Mouse (Mus musculus): ENCODE results near the gene Myef2. TPM values are rescaled to one million over a fixed set of nuclear protein-coding genes. Genes with fewer than 3 reads are reported as not detected.
"Not testable (repeated sequence)": the region's sequence is repeated elsewhere in the genome, so short reads cannot be mapped to it uniquely, and the experiment has no call there.

The Myef2 gene
- polyA plus RNA-seq, 1 experiment from 2014 or later, result 195 TPM

DNA sequence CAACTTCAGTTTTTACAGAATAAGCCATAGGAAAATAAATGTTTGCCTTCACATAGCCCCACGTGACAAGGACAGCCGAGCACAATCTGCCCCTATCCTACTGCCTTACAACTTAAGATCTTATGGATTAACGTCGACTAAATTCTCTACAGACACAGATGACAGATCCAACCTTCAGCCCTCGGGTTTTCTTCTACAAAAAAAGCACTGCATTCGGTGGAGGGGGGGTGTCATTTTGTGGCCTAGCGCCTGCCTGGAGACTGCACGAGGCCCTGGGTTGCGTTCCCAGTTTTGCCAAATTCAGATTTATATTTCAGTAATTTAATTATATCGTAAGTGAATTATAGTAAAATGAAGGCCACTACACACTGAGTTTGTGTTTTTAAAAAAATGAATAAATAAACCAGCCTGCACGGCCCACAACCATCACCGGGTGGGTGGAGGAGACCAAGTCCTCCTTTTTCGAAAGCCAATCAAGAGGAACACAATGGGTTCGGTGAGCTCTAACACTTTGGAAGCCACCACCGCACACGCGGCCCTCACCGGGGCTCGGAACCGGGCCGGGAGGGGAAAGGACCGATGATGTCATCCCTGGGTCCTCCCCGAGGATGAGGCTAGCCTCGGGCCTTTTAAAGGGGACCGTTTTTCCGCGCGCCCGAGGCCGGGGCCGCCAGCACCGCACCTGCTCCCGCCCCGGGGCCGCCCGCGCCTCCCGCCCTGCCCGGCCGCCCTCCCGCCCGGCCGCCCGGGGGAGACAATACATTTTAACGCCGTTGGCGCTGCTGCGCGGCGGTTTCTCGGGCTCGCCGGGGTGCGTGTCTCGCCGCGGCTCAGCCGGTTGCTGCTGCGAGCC, 611 bp downstream of the Myef2 start:
- Histone ChIP-seq H3K4me2 (peak overlapping the region; percentile 67), H3K4me3 (replicated peaks) (peak overlapping the region; percentile 62), H3K27me3 (replicated peaks) (no peaks in the 10 kb centered on the region), H3K27ac (replicated peaks) (peak overlapping the region; percentile 90), H3K9me3 (replicated peaks) (no peaks in the 10 kb centered on the region), H3K9ac (replicated peaks) (peak overlapping the region; percentile 83), H3K4me1 (peaks cover 24% of the 10 kb centered on the region), H3K36me3 (no peaks in the 10 kb centered on the region)
- ATAC-seq (ENCODE audit: low FRiP score), result peak; percentile 83
- WGBS, result under 1% methylated on average over 46 of the region's 59 CpGs

DNA sequence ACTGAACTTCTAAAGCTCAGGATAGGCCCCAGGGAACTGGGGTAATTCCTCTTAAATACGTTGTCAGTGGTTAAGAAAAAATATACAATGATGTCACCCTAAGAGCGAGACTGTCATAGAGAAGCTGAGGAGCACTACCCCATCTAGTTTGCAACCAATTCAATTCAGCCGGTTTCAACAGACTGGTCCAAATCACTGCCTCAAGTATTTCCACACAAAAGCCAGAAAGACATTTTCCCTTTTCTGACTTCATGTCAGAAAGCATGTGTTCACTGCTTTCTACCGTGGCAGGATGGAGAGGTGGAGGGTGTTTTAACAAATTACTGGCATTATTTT, 1.2 kb downstream of the Myef2 start:
- WGBS, result 3% methylated on average over 4 of the region's 4 CpGs

DNA sequence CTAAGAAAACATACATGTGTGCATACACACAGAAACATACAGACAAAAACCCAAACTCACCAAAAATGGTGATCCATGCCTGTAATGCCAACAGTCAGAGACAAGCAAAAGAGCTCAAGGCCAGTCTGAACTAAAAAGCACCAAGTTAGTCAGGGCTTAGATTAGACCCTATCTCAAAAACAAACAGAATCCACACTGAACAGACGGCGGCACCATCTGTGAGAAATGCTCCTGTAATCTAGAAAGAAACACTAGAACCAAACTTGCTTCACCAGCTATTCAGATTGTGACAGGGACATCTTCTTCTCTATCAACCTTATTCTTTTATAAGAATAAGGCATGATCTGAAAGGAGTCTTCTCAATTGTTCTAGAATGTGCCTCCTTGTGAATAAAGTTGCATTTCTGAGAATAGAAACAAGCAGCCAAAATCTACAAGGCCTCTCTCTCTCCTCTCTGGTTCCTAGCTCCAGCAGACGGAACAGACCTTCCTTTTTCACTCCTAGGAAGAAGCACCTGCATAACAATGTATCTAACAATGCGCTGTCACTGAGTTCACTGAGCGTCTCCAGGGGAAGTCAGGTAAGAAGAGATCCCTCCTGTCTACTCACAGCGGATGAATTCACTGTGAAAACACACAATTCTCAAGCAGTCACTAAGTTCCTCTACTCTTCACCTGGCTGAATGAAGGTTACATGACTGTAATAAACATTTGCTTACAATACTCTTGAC, 3.9 kb downstream of the Myef2 start:
- H3K4me3 ChIP-seq (replicated peaks), result no peak overlapping the region
- no peak for ATAC-seq (ENCODE audit: low FRiP score)
- H3K9ac ChIP-seq (replicated peaks), result no peak overlapping the region
- no peaks in the 10 kb centered on the region for H3K27me3 ChIP-seq (replicated peaks)
- H3K36me3 ChIP-seq, result peaks cover 8% of the 10 kb centered on the region; the same call in 1 of the 2 replicates
- no peaks in the 10 kb centered on the region for H3K9me3 ChIP-seq (replicated peaks)
- H3K27ac ChIP-seq (replicated peaks), result no peak overlapping the region
- H3K4me1 ChIP-seq, result peaks cover 24% of the 10 kb centered on the region
- WGBS, result 72% methylated on average over 6 of the region's 6 CpGs
- no peak overlapping the region for H3K4me2 ChIP-seq

More for the DNA sequence above, 1.2 kb downstream of the Myef2 start:
- H3K9ac ChIP-seq (replicated peaks), result peak overlapping the region; percentile 83
- peak overlapping the region; percentile 67 for H3K4me2 ChIP-seq
- H3K27me3 ChIP-seq (replicated peaks), result no peaks in the 10 kb centered on the region
- peak overlapping the region; percentile 90 for H3K27ac ChIP-seq (replicated peaks)
- H3K9me3 ChIP-seq (replicated peaks), result no peaks in the 10 kb centered on the region
- H3K4me3 ChIP-seq (replicated peaks), result peak overlapping the region; percentile 62
- no peaks in the 10 kb centered on the region for H3K36me3 ChIP-seq
- peaks cover 24% of the 10 kb centered on the region for H3K4me1 ChIP-seq
- peak; percentile 45; the same call in 1 of the 2 replicates for ATAC-seq (ENCODE audit: low FRiP score)

DNA sequence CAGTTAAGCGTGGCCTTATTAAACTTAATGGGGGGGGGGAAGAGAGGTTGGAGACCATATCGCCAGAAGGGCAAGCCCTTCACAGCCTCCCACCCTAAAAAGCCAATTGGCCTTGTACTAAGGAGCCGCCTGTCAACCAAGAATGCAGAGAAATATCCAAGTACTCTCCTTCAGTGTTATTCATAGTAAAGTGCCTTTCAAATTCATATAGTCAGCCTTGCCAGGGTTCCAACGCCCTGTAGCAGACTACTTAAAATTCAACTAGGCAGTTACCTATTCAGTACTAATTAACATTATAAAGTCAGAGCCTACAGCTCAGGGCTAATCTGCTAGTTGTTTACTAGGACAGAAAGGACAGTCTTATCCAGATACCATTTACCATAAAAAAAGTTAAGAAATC, 16.9 kb downstream of the Myef2 start:
- not testable (repeated sequence) for H3K4me3 ChIP-seq (replicated peaks); H3K4me1 ChIP-seq; H3K9me3 ChIP-seq (replicated peaks); ATAC-seq (ENCODE audit: low FRiP score); H3K27ac ChIP-seq (replicated peaks); H3K9ac ChIP-seq (replicated peaks); H3K4me2 ChIP-seq; H3K27me3 ChIP-seq (replicated peaks)
- peaks cover 34% of the 10 kb centered on the region for H3K36me3 ChIP-seq
- WGBS, result 91% methylated on average over 4 of the region's 4 CpGs

DNA sequence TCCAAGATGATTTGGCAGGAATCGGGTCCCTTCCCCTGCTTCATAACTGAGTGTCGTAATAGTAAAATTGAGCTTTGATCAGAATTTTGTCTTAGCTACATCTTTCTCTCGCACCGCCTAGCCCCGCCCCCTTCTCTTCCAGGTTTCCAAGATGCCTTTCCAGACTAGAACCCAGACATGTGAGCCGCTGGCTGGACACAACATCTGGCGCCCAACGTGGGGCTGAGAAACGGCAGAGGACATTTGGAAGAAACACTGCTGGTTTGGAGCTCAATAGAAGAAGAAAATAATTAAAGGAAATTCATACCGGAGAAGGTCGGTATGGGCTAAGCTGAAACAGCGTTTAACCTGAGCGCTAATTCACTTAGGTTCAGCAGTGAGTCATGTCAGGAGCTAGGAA, 19.0 kb downstream of the Myef2 start:
- not testable (repeated sequence) for ATAC-seq (ENCODE audit: low FRiP score); H3K27me3 ChIP-seq (replicated peaks); H3K27ac ChIP-seq (replicated peaks); H3K4me3 ChIP-seq (replicated peaks); H3K4me2 ChIP-seq; H3K4me1 ChIP-seq; H3K9ac ChIP-seq (replicated peaks); H3K9me3 ChIP-seq (replicated peaks)
- H3K36me3 ChIP-seq, result peaks cover 36% of the 10 kb centered on the region
- whole genome bisulfite sequencing, result 97% methylated on average over 13 of the region's 13 CpGs

DNA sequence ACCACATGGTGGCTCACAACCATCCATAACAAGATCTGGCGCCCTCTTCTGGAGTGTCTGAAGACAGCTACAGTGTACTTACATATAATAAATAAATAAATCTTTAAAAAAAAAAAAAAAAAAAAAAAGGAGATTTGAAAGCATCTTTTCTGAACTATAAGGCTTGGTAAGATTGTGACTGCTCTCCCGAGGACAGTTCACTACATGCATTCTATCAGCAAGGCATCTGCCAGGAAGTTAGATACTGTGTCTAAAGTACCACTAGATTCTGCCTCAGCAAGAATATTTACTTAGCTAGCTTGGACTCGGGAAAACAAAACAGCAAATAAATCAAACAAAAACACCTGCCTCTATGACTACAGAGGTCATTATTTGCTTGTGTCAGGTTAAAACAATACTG, 31.3 kb downstream of the Myef2 start:
- not testable (repeated sequence) for H3K4me1 ChIP-seq; H3K9ac ChIP-seq (replicated peaks); H3K27ac ChIP-seq (replicated peaks); ATAC-seq (ENCODE audit: low FRiP score); H3K27me3 ChIP-seq (replicated peaks); H3K9me3 ChIP-seq (replicated peaks); H3K4me3 ChIP-seq (replicated peaks); H3K4me2 ChIP-seq
- H3K36me3 ChIP-seq, result peaks cover 34% of the 10 kb centered on the region
- 77% methylated on average over 3 of the region's 3 CpGs for WGBS

DNA sequence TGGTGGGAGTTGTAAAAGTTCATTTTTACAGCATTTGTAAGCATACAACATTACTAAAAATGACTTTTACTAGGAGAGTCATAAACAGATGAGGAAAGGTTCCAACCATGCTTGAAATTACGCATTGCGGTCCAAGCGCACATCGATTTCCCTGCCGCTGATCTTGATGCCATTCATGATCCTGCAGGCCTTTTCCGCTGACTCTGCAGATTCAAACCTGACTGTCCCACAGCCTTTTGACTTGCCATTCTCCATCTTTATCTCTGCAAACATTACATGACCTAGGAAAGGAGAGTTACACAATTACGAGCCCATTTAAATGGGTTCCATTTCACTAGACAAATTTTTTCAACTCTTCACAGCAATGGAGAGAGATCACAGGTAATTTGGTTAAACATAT, 34.7 kb downstream of the Myef2 start:
- Histone ChIP-seq H3K4me3 (replicated peaks) (no peak overlapping the region), H3K27me3 (replicated peaks) (no peaks in the 10 kb centered on the region), H3K4me2 (no peak overlapping the region), H3K36me3 (peaks cover 33% of the 10 kb centered on the region), H3K27ac (replicated peaks) (no peak overlapping the region), H3K9ac (replicated peaks) (no peak overlapping the region), H3K9me3 (replicated peaks) (no peaks in the 10 kb centered on the region), H3K4me1 (no peaks in the 10 kb centered on the region; the same call in 1 of the 2 replicates)
- WGBS, result 89% methylated on average over 7 of the region's 7 CpGs
- no peak for ATAC-seq (ENCODE audit: low FRiP score)

DNA sequence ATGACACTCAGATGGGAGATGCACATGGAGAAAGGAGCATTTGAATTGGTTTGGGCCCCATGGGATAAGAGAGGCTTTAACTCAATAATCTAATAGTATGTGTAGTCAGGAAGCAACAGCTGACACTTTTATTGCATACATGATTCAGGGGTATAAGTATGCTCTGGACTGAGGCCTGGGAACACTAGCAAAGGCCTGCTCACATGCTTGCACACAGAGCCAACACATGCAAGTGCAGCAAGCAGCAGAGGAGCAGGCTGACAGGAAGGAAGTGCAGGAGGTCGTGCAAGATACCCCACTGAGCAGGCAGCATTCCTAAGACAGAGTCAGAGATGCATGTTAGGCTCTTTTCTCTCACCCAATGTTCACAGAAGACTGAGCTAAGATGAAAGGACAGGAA, 39.6 kb downstream of the Myef2 start:
- no peaks in the 10 kb centered on the region for H3K9me3 ChIP-seq (replicated peaks)
- H3K9ac ChIP-seq (replicated peaks), result no peak overlapping the region
- 10% methylated on average over 1 of the region's 1 CpGs for WGBS
- H3K36me3 ChIP-seq, result peaks cover 31% of the 10 kb centered on the region
- H3K4me3 ChIP-seq (replicated peaks), result no peak overlapping the region
- 0 out of 2 replicates have a peak overlapping the region, but pooled peaks have one; percentile 15 for H3K27ac ChIP-seq (replicated peaks)
- H3K4me2 ChIP-seq, result no peak overlapping the region
- ATAC-seq (ENCODE audit: low FRiP score), result no peak
- H3K4me1 ChIP-seq, result no peaks in the 10 kb centered on the region; the same call in 1 of the 2 replicates
- no peaks in the 10 kb centered on the region for H3K27me3 ChIP-seq (replicated peaks)

DNA sequence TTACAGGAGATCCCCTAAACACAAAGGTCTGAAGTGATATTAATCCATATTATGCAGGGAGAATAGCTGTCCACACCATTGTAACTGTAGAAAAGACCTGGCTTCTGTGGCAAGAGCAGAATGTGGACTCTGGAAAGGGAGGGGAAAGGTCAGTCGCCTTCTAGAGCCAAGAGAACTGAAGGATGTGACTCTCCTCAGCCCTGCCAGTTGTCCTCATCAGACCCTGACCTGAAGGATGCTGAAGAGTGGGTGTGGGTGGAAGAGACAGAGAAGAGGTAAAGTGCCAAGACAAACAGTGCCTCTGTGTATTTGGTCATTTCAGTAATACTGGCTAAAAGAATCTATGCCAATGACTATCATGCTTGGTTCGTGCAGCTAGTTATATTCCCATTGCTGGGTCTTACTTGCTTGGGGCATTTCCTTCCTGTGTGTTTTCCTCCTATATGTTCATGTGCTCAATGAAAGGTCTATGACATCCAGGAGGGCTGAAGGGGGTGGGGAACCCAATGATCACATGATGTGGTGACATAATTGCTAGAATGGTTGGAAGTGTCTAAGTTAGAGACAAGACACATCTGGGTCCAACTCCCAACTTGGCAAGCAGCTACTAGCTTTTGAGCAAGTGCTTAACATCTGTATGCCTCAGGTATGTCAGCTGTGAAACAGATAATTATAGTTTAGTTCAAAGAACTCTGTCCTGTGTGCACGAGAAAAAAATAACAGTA, 50.2 kb downstream of the Myef2 start:
- no peaks in the 10 kb centered on the region for H3K4me1 ChIP-seq
- no peaks in the 10 kb centered on the region for H3K36me3 ChIP-seq

DNA sequence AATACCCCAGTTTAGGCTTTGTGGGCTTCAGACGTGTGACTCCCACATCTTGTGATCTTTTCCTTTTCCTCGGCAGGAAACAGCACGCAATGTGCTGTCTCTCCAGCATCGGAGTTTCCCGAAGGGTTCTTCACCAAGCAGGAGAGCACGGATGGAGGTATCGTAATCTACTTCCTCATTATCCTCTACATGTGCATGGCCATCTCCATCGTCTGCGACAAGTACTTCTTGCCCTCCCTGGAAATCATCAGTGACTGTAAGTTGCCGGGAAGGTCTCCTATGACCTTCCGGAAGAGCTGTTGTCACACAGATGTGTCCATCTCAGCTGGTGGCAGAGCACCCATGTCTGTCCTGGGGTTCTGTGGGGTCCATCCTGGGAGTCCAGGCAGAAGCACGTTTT, 54.8 kb downstream of the Myef2 start:
- no peak for ATAC-seq (ENCODE audit: low FRiP score)
- WGBS, result 90% methylated on average over 12 of the region's 12 CpGs
- H3K9me3 ChIP-seq (replicated peaks), result no peaks in the 10 kb centered on the region
- H3K9ac ChIP-seq (replicated peaks), result no peak overlapping the region
- H3K27ac ChIP-seq (replicated peaks), result no peak overlapping the region
- H3K4me2 ChIP-seq, result no peak overlapping the region
- H3K4me3 ChIP-seq (replicated peaks), result no peak overlapping the region
- H3K27me3 ChIP-seq (replicated peaks), result no peaks in the 10 kb centered on the region
- H3K36me3 ChIP-seq, result no peaks in the 10 kb centered on the region
- no peaks in the 10 kb centered on the region for H3K4me1 ChIP-seq

More for the DNA sequence above, 50.2 kb downstream of the Myef2 start:
- whole genome bisulfite sequencing, result 84% methylated on average over 3 of the region's 3 CpGs
- Histone ChIP-seq H3K4me3 (replicated peaks) (no peak overlapping the region), H3K4me2 (no peak overlapping the region), H3K27ac (replicated peaks) (no peak overlapping the region), H3K9me3 (replicated peaks) (no peaks in the 10 kb centered on the region), H3K27me3 (replicated peaks) (no peaks in the 10 kb centered on the region), H3K9ac (replicated peaks) (no peak overlapping the region)
- no peak for ATAC-seq (ENCODE audit: low FRiP score)

DNA sequence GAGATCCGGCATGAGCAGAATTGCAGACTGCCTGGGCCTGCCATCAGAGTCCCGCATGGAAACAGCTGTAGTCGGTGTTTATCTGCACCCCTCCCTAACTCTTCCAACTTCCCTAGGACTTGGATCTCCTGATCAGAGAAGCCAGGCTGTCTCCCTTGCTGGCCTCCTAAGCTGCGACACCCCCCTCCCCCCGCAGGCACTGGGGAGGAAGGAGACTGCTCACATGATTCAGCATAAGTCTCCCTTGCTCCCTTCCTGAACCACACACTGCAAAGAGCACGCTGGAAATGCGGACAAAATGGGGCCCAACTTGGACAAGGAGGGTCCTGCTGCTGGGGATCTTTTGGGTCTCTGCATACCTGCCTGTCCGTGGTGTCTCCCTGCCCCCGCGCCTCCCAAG, 55.6 kb downstream of the Myef2 start, which contains the start of gene Slc24a5:
Slc24a5 (plus strand) TSS at position 231 of the 400 bp plus-strand sequence.
- no peak for ATAC-seq (ENCODE audit: low FRiP score)
- Histone ChIP-seq H3K27me3 (replicated peaks) (no peaks in the 10 kb centered on the region), H3K36me3 (no peaks in the 10 kb centered on the region), H3K4me2 (no peak within 1 kb of the TSS), H3K27ac (replicated peaks) (no peak within 1 kb of the TSS), H3K4me3 (replicated peaks) (no peak within 1 kb of the TSS), H3K9me3 (replicated peaks) (no peaks in the 10 kb centered on the region), H3K4me1 (no peaks in the 10 kb centered on the region), H3K9ac (replicated peaks) (no peak within 1 kb of the TSS)
- WGBS, result 76% methylated on average over 10 of the region's 10 CpGs
